Mouse (Mus musculus): Measurements from ENCODE around the gene Taldo1.

DNA sequence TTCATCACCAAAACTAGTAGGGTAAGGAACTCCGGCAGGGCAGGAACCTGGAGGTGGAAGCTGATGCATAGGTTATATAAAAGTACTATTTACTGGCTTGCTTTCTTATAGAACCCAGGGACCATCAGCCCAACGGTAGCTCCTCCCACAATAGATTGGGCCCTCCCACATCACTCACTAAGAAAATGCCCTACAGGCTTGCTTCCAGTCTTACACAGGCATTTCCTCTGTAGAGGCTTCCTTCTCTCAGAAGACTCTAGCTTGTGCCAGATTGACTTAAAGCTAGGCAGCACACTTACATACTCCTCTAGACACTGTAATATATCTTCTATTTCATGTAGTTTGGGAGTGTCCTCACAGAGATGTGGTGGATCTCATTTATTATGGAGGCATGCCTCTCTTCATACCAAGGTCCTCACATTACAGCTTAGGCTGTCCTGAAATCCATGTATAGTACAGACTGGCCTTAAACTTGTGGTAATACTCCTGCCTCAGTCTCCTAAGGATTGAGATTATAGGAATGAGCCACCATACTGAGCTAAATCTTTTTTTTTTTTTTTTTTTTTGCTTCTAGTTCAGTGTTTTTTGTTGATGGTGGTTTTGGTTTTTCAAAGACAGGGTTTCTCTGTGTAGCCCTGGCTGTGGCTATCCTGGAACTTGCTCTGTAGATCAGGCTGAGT lies 4.1 kb upstream of the Taldo1 start:
- TF ChIP-seq CTCF (IDR thresholded peaks at IDR 0.05; ENCODE audit: control insufficient read depth, insufficient read depth, low read length) (no peak), POLR2A (IDR thresholded peaks at IDR 0.05; ENCODE audit: borderline replicate concordance, control insufficient read depth, low read depth, low read length) (no peak)
